Mouse (Mus musculus): Measurements from ENCODE around the gene Col5a3. TPM values are rescaled to one million over a fixed set of nuclear protein-coding genes. Genes with fewer than 3 reads are reported as not detected.

Gene Col5a3
- total RNA-seq, 2 experiments from 2014 or later, result 26.1 to 30.2 TPM

- DNase-seq (ENCODE audit: low spot score), result no peak
- intact Hi-C loops (cut with DNase I), result no loop called here
Measured at GRCm38 (mm10) chr9:20754335-20754734, 60.5 kb downstream of the Col5a3 start.

- no peak for DNase-seq (ENCODE audit: low spot score)
- intact Hi-C loops (cut with DNase I), result no loop called here
Measured at GRCm38 (mm10) chr9:20751477-20752029, 63.3 kb downstream of the Col5a3 start.

DNA sequence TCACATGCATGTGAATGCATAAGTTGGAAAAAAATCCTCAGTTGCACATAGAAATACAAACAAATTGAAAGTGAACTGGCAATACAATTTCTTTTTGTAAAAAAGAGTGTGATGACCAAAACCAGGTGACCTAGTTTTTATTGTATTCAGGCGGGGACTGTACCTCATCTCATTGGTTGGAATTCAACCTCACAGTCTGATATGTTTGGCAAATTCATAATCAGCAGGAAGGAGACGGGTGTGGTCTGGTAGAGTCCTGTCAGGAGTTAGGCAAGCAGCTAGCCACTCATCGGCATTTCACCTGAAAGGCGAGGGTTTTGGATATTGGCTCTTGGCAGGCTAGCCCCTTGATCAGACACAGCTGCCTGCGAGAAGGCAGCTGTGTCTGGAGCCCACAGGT, 65.7 kb downstream of the Col5a3 start:
- intact Hi-C loops (cut with DNase I), result loop anchor here (10.0 kb wide), 1 partner anchor 284 kb away; the partner anchor contains the start of gene Zfp26
- DNase-seq (ENCODE audit: low spot score), result no peak

- no peak for DNase-seq (ENCODE audit: low spot score)
- intact Hi-C loops (cut with DNase I), result loop anchor here (10.0 kb wide), 1 partner anchor 284 kb away; the partner anchor contains the start of gene Zfp26
Measured at GRCm38 (mm10) chr9:20748540-20748939, 66.3 kb downstream of the Col5a3 start.

GRCm38 (mm10) chr9:20747682-20748081, 67.2 kb downstream of the Col5a3 start:
- intact Hi-C loops (cut with DNase I), result loop anchor here (10.0 kb wide), 1 partner anchor 283 kb away; the partner anchor contains the start of gene Zfp26
- no peak for DNase-seq (ENCODE audit: low spot score)

DNA sequence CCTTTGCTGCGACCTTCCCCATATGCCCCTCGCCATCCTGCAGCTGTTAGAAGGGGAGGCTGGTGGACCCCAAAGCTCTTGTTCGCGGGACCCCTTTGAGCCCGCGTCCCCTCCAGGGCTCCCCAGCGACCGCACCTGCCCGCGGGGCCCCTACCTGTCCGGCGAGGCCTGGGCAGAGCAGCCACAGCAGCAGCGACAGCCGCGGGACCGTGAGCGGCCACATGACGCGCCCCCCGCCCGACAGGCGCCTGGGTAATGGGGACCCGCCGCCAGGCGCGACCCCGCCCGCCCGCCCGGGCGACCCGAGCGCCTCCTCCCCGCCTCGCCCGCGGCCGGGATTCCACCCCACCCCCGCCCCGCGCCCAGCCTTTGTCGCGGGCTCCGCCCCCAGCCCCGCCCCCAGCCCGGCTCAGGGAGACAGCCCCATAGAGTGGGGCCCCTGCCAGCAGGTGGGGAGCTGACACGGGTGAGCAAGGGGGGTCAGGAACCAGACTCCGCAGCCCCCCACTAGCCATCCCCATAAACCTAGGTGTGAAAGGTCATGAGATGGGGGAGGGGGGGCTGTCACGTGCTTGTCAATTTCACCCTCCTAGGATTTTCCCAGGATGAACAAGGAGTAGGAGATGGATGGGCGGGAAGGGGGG, 68.7 kb downstream of the Col5a3 start, which contains the start of gene Olfm2:
Olfm2 (minus strand) TSS at position 333 of the 644 bp plus-strand sequence.
- DNase-seq (ENCODE audit: low spot score), result no peak
- intact Hi-C loops (cut with DNase I), result loop anchor here (10.0 kb wide), 1 partner anchor 281 kb away; the partner anchor contains the start of gene Zfp26

DNA sequence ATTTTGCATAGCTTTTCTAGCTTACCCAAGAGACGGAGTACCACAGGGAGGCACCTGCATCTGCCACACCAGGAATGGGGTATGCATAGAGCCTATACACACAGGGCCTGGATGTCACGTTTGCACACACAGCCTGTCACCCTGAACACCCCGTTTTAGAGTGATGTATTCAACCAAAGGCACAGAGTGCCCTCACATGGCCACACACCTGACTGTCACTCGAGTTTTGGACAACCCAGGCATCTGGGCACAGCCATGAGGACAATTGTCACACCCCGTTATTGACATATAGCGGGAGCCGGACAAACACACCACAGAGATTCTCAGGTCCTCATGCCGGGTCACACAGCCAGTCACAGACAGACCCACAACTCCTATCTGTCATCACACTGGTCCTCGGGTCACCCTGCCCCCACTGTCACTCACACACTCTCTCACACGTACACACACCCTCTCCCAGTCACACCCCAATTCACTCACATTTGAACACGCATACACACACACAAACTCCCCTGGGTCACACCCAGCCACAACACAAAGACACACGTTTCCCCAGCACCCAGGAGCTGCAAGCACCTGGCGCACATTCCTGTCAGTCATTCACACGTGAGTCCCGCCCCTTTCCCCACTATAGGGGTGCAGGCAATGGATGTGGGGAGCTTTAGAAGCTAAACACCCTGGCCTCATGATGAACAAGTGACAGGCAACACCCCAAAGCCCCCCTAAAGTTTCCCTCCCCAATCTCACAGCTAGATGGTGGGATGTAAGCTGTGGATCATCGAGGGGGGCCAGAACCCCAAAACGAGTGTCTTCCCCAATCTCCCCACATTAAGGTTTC, 69.5 kb downstream of the Col5a3 start:
- DNase-seq (ENCODE audit: low spot score), result no peak
- intact Hi-C loops (cut with DNase I), result loop anchor here (10.0 kb wide), 1 partner anchor 281 kb away; the partner anchor contains the start of gene Zfp26

- DNase-seq (ENCODE audit: low spot score), result no peak
Measured at GRCm38 (mm10) chr9:20743946-20744738, 70.7 kb downstream of the Col5a3 start.

DNA sequence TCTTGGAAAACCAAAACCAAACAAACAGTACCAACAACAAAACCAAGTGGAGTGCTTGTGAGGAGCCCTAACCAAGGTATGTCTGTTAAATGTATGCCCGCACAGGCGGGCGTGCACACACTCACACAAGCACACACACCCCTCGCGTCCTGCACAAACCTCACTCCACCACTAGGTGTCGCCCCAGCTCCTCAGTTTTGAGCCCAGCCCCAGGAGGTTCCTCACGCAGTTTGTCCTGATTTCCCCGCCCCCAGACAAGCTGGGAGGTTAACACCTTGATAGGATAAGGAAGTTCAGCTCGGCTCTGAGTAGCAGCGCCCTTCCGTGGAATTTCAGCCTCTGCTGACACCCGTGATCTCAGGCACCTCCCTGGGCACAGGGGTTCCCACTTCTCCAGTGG, 74.5 kb downstream of the Col5a3 start:
- intact Hi-C loops (cut with DNase I), result loop anchor here (1.0 to 10.0 kb wide), 2 partner anchors 91 to 276 kb away; partner anchors contain the start of gene Zfp26
- peak; percentile 53 for DNase-seq (ENCODE audit: low spot score)

More at GRCm38 (mm10) chr9:20743946-20744738, 70.7 kb downstream of the Col5a3 start:
- intact Hi-C loops (cut with DNase I), result loop anchor here (10.0 kb wide), 1 partner anchor 279 kb away; the partner anchor contains the start of gene Zfp26

- intact Hi-C loops (cut with DNase I), result no loop called here
- DNase-seq (ENCODE audit: low spot score), result no peak
Measured at GRCm38 (mm10) chr9:20738251-20738999, 76.4 kb downstream of the Col5a3 start.

DNA sequence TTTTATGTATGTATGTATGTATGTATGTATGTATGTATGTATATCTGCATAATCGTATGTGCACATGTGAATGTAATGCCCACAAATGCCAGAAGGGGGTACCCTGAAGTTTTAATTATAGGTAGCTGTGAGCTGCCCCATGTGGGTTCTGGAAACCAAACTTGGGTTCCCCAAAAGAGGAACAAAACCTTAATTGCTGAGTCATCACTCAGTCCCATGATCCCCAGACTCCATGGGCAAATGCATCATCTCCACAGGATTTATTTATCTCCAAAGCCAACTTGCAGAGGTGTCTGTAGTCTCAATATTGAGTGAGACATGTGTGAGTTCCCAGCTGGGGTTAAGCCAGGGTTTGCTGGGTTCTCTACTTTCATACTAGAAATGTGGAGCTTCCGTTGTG, 77.6 kb downstream of the Col5a3 start:
- DNase-seq (ENCODE audit: low spot score), result no peak
- intact Hi-C loops (cut with DNase I), result no loop called here

GRCm38 (mm10) chr9:20734692-20735091, 80.2 kb downstream of the Col5a3 start:
- no peak for DNase-seq (ENCODE audit: low spot score)
- intact Hi-C loops (cut with DNase I), result no loop called here

DNA sequence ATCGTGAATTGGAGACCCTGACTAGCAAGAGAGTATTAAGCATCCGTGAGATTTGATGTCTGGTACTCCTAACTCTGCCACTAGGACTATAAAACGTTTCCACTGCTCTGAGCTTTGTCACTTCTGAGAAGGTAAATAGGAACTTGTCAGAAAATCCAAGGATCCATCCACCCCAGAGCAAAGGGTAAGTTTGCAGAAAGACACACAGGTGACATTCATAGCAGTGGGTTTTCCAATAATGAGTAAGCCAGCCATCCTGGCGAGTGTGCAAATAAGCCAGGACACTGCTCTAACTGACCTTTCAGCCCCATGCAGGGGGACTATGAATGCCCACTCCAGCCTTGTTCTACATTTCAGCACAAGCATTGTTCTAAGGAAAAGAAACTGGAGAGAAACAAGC, 83.1 kb downstream of the Col5a3 start:
- no peak for DNase-seq (ENCODE audit: low spot score)
- intact Hi-C loops (cut with DNase I), result no loop called here

DNA sequence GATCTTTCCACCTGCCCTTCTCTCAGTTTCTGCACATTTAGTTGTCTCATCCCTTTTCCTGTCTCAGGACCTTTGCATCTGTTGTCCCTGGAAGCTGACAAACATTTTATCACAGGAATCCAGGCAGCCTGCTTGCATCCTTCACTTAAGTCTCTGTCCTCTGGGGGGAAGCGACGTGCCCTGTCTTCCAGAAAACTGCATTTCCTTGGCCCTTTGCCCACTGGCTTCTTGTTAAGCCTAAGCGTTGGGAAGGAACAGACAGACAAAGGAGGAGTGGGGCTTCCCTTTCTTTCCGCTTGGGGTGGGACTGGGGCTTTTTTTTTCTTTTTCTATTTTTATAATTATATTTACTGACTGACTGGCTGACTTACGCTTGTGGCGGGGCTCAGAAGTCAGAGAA, 85.4 kb downstream of the Col5a3 start:
- intact Hi-C loops (cut with DNase I), result loop anchor here (2.0 kb wide), 1 partner anchor 65 kb away; no protein-coding TSS in a partner anchor
- no peak for DNase-seq (ENCODE audit: low spot score)

DNA sequence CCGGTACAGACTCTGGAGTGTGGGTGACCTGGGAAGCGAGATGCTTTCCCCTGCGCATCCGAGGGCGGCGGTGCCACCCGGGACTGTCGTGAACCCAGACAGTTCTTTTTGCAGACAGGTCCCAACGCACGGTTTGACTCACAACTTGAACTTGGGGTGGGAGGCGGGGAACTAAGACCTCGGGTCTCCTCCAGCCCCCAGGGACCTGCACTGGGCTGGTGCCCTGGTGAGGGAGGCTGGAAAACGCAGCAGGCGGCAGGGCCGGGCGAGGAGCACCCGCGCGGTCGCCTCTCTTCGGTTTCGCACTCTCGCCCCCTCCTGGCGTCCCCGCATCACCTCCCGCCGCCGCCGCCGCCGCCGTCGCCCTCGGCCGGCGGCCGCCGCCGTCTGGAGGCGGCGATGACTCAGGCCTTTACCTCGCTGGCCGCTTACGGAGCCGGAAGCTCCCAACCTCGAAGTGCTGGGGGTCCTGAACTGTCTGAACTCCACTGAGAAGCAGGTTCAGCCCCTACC, 87.2 kb downstream of the Col5a3 start:
- DNase-seq (ENCODE audit: low spot score), result no peak
- intact Hi-C loops (cut with DNase I), result loop anchor here (2.0 kb wide), 1 partner anchor 63 kb away; no protein-coding TSS in a partner anchor

DNA sequence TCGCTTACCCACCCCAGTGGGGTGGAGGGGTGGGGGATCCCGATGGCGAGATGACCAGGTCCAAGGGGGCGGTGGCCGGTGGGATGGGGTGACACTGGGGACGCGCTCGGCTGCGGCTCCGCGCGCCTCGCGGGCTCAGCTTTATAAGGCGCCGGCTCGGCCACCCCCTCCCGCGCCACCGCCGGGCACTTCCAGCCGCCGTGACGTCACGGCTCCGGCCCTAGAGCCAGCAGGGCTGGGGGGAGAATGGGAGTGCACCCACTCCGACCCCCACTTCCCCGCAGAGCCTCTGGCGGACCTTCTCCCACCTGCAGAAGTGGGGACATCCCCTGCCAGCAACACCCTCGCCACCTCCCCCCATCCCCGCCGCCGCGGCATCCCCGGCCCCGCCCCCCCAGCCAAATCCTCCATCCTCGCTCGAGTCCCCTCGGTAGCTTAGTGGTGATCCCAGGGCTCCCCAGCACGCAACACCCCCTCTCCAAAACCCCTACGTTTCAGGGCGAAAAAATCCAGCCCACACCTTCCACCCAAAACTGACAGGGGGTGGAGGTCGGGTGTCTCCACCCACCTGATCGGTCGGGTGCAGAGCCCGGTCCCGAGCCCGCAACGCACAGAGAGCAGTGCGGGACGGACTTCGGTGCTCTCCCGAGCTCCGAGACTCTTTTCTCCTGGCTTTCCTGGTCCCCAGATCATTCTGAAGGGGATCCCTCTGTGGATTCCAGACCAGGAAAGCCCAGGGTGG, 87.8 kb downstream of the Col5a3 start:
- DNase-seq (ENCODE audit: low spot score), result no peak
- intact Hi-C loops (cut with DNase I), result no loop called here

DNA sequence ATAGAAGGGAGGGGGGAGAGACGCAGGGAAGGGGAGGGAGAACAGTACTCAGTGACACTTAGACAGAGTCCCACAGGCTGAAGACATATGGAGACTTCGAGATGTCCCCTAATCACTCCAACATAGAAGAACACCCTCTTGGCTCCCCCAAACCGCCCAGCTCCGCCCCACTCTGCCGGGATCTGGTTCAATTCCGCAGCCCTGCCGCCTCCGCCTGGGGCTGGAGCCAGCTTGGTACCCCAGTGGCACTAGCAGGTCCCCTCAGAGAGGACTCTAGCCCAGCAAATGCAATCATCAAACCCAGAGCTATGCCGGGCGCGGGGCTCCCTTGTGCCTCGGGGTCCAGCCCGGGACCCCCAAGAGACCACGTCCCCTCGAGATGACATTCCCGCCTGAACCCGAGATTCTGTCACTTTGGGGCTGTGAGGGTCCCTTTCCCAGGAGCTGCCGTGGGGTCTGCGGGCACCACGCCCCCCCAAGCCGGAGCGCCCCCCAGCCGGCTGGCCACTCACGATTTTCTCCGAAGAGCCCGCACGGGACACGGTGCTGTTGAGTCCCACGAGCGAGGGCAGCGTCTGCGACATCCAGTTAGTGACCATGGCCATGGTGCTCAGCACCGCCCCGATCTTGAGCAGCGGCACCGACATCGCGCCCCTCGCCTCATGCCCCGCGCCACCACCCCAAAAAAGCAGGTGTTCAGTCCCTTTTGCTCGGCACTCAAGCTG, 88.6 kb downstream of the Col5a3 start:
- no peak for DNase-seq (ENCODE audit: low spot score)
- intact Hi-C loops (cut with DNase I), result no loop called here
